Mouse (Mus musculus) spleen, adult 2 months (tissue): ENCODE data around the gene Prss21.

ENCODE experiments used
- CTCF ChIP-seq: fragments of 200-500 bp; IDR thresholded peaks from 2 replicates; pipeline ENCODE4 v1.5.1; 2011; ENCODE audit warnings: mild to moderate bottlenecking, inconsistent platforms; ENCODE audit not compliant: insufficient read depth, insufficient read length, insufficient replicate concordance; ENCODE audit errors: extremely low read depth
- POLR2A ChIP-seq: fragments of 200-500 bp; IDR thresholded peaks from 2 replicates; pipeline ENCODE4 v1.6.1; 2011; ENCODE audit warnings: low read depth, low read length, inconsistent platforms

DNA sequence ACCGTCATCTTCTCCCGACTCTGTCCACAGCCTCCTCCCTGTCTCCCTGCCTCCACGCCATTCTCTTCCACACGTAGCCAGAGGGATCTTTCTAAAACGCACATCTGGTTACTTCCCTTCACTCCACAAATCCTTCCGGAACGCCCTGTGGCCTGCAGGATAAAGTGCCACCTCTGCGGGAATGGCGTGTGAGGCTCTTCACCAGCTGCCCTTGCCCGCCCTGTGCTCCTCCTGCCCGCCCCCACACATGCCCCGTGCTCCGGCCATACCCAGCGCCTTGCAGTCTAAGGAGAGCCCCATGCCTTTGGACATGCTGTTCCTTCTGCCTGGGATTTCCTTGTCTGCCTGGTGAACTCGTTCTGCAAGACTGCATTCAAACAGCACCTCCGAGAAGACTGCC, 44.8 kb upstream of the Prss21 start:
- no peak for TF ChIP-seq POLR2A
- TF ChIP-seq CTCF = no peak
